Mouse (Mus musculus): ENCODE data around the gene Pitx2.
A peak's percentile ranks its signal among the peaks of the same experiment; 100 is the strongest.

The Pitx2 gene

GRCm38 (mm10) chr3:129199609-129200500 is at the start of gene Pitx2:
Gene Pitx2 (plus strand): TSS chr3:129199878.
- peak in 1 of 2 experiments; percentile 63 for DNase-seq (ENCODE audit: low spot score in 2 of 2)

- DNase-seq (ENCODE audit: low spot score in 2 of 2): no peak
Measured at GRCm38 (mm10) chr3:129150001-129150400, 49.7 kb upstream of the Pitx2 start.

- no peak for DNase-seq (ENCODE audit: low spot score in 2 of 2)
Measured at GRCm38 (mm10) chr3:129151096-129151685, 48.5 kb upstream of the Pitx2 start.

GRCm38 (mm10) chr3:129158812-129159370 is 40.8 kb upstream of the Pitx2 start:
- DNase-seq (ENCODE audit: low spot score in 2 of 2): no peak

- no peak for DNase-seq (ENCODE audit: low spot score in 2 of 2)
Measured at GRCm38 (mm10) chr3:129161333-129162035, 38.2 kb upstream of the Pitx2 start.

- no peak for DNase-seq (ENCODE audit: low spot score in 2 of 2)
Measured at GRCm38 (mm10) chr3:129164246-129164645, 35.4 kb upstream of the Pitx2 start.

- DNase-seq (ENCODE audit: low spot score in 2 of 2): no peak
Measured at GRCm38 (mm10) chr3:129165715-129166114, 34.0 kb upstream of the Pitx2 start.

- DNase-seq (ENCODE audit: low spot score in 2 of 2): no peak
Measured at GRCm38 (mm10) chr3:129166684-129167083, 33.0 kb upstream of the Pitx2 start.

GRCm38 (mm10) chr3:129170416-129170815 is 29.3 kb upstream of the Pitx2 start:
- DNase-seq (ENCODE audit: low spot score in 2 of 2): no peak

- no peak for DNase-seq (ENCODE audit: low spot score in 2 of 2)
Measured at GRCm38 (mm10) chr3:129171789-129172188, 27.9 kb upstream of the Pitx2 start.

- no peak for DNase-seq (ENCODE audit: low spot score in 2 of 2)
Measured at GRCm38 (mm10) chr3:129194436-129194835, 5.2 kb upstream of the Pitx2 start.

- DNase-seq (ENCODE audit: low spot score in 2 of 2): no peak
Measured at GRCm38 (mm10) chr3:129195036-129195435, 4.6 kb upstream of the Pitx2 start.

- no peak for DNase-seq (ENCODE audit: low spot score in 2 of 2)
Measured at GRCm38 (mm10) chr3:129195816-129196549, 3.7 kb upstream of the Pitx2 start.

GRCm38 (mm10) chr3:129196550-129196919 is 3.1 kb upstream of the Pitx2 start:
- DNase-seq (ENCODE audit: low spot score in 2 of 2): no peak

- no peak for DNase-seq (ENCODE audit: low spot score in 2 of 2)
Measured at GRCm38 (mm10) chr3:129197035-129197434, 2.6 kb upstream of the Pitx2 start.

GRCm38 (mm10) chr3:129197786-129198626 is 1.7 kb upstream of the Pitx2 start:
- DNase-seq (ENCODE audit: low spot score in 2 of 2): no peak

- DNase-seq (ENCODE audit: low spot score in 2 of 2): no peak
Measured at GRCm38 (mm10) chr3:129198627-129198903, 1.1 kb upstream of the Pitx2 start.

GRCm38 (mm10) chr3:129199160-129199608 is 494 bp upstream of the Pitx2 start:
- no peak for DNase-seq (ENCODE audit: low spot score in 2 of 2)

- DNase-seq (ENCODE audit: low spot score in 2 of 2): no peak
Measured at GRCm38 (mm10) chr3:129200501-129200890, 818 bp downstream of the Pitx2 start.

GRCm38 (mm10) chr3:129201156-129201555 is 1.5 kb downstream of the Pitx2 start:
- no peak for DNase-seq (ENCODE audit: low spot score in 2 of 2)

Data from urinary bladder, adult 18-20 months (tissue).